Mouse (Mus musculus): ENCODE data around the gene Rbp2. TPM values are rescaled to one million over a fixed set of nuclear protein-coding genes. Genes with fewer than 3 reads are reported as not detected.
A peak's percentile ranks its signal among the peaks of the same experiment; 100 is the strongest.

The Rbp2 gene
- polyA plus RNA-seq, 1 experiment from 2014 or later = 197 TPM

- no peak for ATAC-seq (ENCODE audit: low FRiP score, low TSS enrichment)
- no peak for TF ChIP-seq EP300 (optimal IDR thresholded peaks at IDR 0.05)
- peak; percentile 59 for TF ChIP-seq CTCF (IDR thresholded peaks at IDR 0.05; ENCODE audit: low read depth)
- H3K9me3 ChIP-seq (ENCODE audit: control insufficient read depth, low read length) = no peaks in the 10 kb centered on the region
Observed at GRCm38 (mm10) chr9:98535763-98536162, 49.8 kb downstream of the Rbp2 start.

GRCm38 (mm10) chr9:98538017-98538712 lies 52.2 kb downstream of the Rbp2 start:
- DNase-seq (ENCODE audit: low spot score) = no peak
- H3K4me3 ChIP-seq (ENCODE audit: low read depth, low read length) = no peak overlapping the region

More at GRCm38 (mm10) chr9:98535763-98536162, 49.8 kb downstream of the Rbp2 start:
- no peak overlapping the region for H3K4me2 ChIP-seq (replicated peaks; ENCODE audit: low read depth)
- H3K27ac ChIP-seq (replicated peaks) = no peak overlapping the region
- DNase-seq (ENCODE audit: low spot score) = no peak
- H3K9ac ChIP-seq (ENCODE audit: low read length) = no peak overlapping the region
- no peak overlapping the region for H3K4me3 ChIP-seq (ENCODE audit: low read depth, low read length)
- H3K4me1 ChIP-seq (replicated peaks; ENCODE audit: control insufficient read depth, insufficient read depth) = no peaks in the 10 kb centered on the region
- H3K36me3 ChIP-seq (ENCODE audit: control insufficient read depth, insufficient read depth, low read length) = no peaks in the 10 kb centered on the region
- H3K27me3 ChIP-seq (ENCODE audit: control insufficient read depth, insufficient read depth, low read length) = no peaks in the 10 kb centered on the region

GRCm38 (mm10) chr9:98538713-98539360 lies 52.9 kb downstream of the Rbp2 start:
- no peak for TF ChIP-seq EP300 (optimal IDR thresholded peaks at IDR 0.05)
- TF ChIP-seq CTCF (IDR thresholded peaks at IDR 0.05; ENCODE audit: low read depth) = peak; percentile 95
- no peaks in the 10 kb centered on the region for H3K9me3 ChIP-seq (ENCODE audit: control insufficient read depth, low read length)
- H3K4me2 ChIP-seq (replicated peaks; ENCODE audit: low read depth) = peak overlapping the region; percentile 39; the same call in 1 of the 2 replicates
- no peaks in the 10 kb centered on the region for H3K4me1 ChIP-seq (replicated peaks; ENCODE audit: control insufficient read depth, insufficient read depth)
- WGBS = 5% methylated on average over 13 of the region's 13 CpGs
- no peak overlapping the region for H3K27ac ChIP-seq (replicated peaks)
- no peaks in the 10 kb centered on the region for H3K27me3 ChIP-seq (ENCODE audit: control insufficient read depth, insufficient read depth, low read length)
- no peak overlapping the region for H3K4me3 ChIP-seq (ENCODE audit: low read depth, low read length)
- no peak overlapping the region for H3K9ac ChIP-seq (ENCODE audit: low read length)
- DNase-seq (ENCODE audit: low spot score) (peak; percentile 68), ATAC-seq (ENCODE audit: low FRiP score, low TSS enrichment) (peak; percentile 70)
- H3K36me3 ChIP-seq (ENCODE audit: control insufficient read depth, insufficient read depth, low read length) = no peaks in the 10 kb centered on the region

More at GRCm38 (mm10) chr9:98538017-98538712, 52.2 kb downstream of the Rbp2 start:
- Histone ChIP-seq H3K9ac (ENCODE audit: low read length) (no peak overlapping the region), H3K4me1 (replicated peaks; ENCODE audit: control insufficient read depth, insufficient read depth) (no peaks in the 10 kb centered on the region), H3K27ac (replicated peaks) (no peak overlapping the region), H3K9me3 (ENCODE audit: control insufficient read depth, low read length) (no peaks in the 10 kb centered on the region), H3K36me3 (ENCODE audit: control insufficient read depth, insufficient read depth, low read length) (no peaks in the 10 kb centered on the region), H3K27me3 (ENCODE audit: control insufficient read depth, insufficient read depth, low read length) (no peaks in the 10 kb centered on the region), H3K4me2 (replicated peaks; ENCODE audit: low read depth) (peak overlapping the region; percentile 39; the same call in 1 of the 2 replicates)
- TF ChIP-seq CTCF (IDR thresholded peaks at IDR 0.05; ENCODE audit: low read depth) = no peak; the same call in 1 of the 2 replicates
- TF ChIP-seq EP300 (optimal IDR thresholded peaks at IDR 0.05) = no peak
- WGBS = 44% methylated on average over 13 of the region's 13 CpGs
- peak; percentile 47; the same call in 1 of the 2 replicates for ATAC-seq (ENCODE audit: low FRiP score, low TSS enrichment)

- no peaks in the 10 kb centered on the region for H3K4me1 ChIP-seq (replicated peaks; ENCODE audit: control insufficient read depth, insufficient read depth)
- H3K27me3 ChIP-seq (ENCODE audit: control insufficient read depth, insufficient read depth, low read length) = no peaks in the 10 kb centered on the region
- H3K27ac ChIP-seq (replicated peaks) = no peak overlapping the region
- no peak overlapping the region for H3K4me3 ChIP-seq (ENCODE audit: low read depth, low read length)
- H3K9ac ChIP-seq (ENCODE audit: low read length) = no peak overlapping the region
- no peaks in the 10 kb centered on the region for H3K9me3 ChIP-seq (ENCODE audit: control insufficient read depth, low read length)
- DNase-seq (ENCODE audit: low spot score) (no peak), ATAC-seq (ENCODE audit: low FRiP score, low TSS enrichment) (no peak)
- whole genome bisulfite sequencing = 70% methylated on average over 3 of the region's 3 CpGs
- TF ChIP-seq EP300 (optimal IDR thresholded peaks at IDR 0.05) (no peak), CTCF (IDR thresholded peaks at IDR 0.05; ENCODE audit: low read depth) (no peak)
- H3K36me3 ChIP-seq (ENCODE audit: control insufficient read depth, insufficient read depth, low read length) = no peaks in the 10 kb centered on the region
- no peak overlapping the region for H3K4me2 ChIP-seq (replicated peaks; ENCODE audit: low read depth)
Observed at GRCm38 (mm10) chr9:98544042-98544441, 58.1 kb downstream of the Rbp2 start.

Other genes starting within 250 kb of the Rbp2 start
- gene Nmnat3, start 198.7 kb upstream of the Rbp2 start, polyA plus RNA-seq (2015; fragmentation: Nextera tagmentation; extraction: Ambion mirVana) = 7.1 and 7.7 TPM in 2 replicates
- 44.6 and 45.7 TPM in 2 replicates for gene Rbp1, start 63.2 kb upstream of the Rbp2 start, polyA plus RNA-seq (2015; fragmentation: Nextera tagmentation; extraction: Ambion mirVana)
- 102 and 105 TPM in 2 replicates for gene Copb2, start 77.6 kb downstream of the Rbp2 start, polyA plus RNA-seq (2015; fragmentation: Nextera tagmentation; extraction: Ambion mirVana)
- gene Mrps22, start 115.5 kb downstream of the Rbp2 start, polyA plus RNA-seq (2015; fragmentation: Nextera tagmentation; extraction: Ambion mirVana) = 28.7 and 32.0 TPM in 2 replicates